Mouse (Mus musculus) heart, postnatal 0 days (tissue): Measurements from ENCODE around the gene Ephb1.

Experiments
- CTCF ChIP-seq: IDR thresholded peaks from 2 replicates; pipeline ENCODE4 v1.5.1; 2016; ENCODE audit warnings: antibody characterized with exemption, control low read depth, low read depth
- EP300 ChIP-seq: IDR thresholded peaks from 2 replicates; pipeline ENCODE4 v1.6.1; 2016; ENCODE audit warnings: antibody characterized with exemption, low read depth

DNA sequence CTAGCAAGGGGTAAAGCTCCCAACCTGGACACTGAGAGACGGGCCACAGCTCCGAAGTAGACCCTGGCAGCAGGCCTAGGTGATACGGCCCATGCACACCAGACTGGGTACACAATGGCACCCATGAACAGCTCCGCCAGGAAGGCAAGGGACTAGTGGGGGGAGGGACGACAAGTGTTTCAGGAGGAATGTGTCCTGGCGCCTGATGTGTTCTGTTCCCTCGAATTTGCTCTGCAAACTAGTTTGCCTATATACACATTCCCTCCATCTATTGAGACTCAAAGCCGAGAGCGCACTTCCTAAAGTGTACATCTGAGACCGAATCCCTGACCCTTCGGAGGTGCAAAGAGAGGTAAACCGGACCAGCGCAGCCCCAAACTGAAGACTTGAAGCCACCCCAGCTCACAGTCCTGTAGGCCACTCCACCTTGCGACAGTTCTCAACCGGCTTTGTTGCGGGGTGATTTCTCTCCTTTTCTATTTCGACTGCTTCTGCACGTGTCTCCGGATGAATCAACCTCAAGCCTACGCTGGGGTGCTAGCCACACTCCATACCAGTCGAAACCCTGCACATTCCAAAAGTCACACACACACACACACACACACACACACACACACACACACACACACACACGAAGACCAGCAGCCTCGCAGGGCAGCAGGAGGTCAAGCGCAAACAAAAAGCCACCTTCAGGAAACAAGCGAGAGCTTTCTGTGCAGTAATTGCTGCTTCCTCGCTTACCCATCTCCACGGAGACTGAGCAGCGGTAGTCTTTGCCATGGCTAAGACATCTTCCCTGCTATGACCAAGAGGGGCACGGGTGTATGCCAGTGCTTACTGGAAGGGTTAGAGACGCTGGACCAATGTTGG, 2.1 kb downstream of the Ephb1 start:
- TF ChIP-seq CTCF (no peak), EP300 (no peak)
